Mouse (Mus musculus) hindbrain, embryonic 14.5 days (tissue): Measurements from ENCODE around the gene Olfr1173. TPM values are rescaled to one million over a fixed set of nuclear protein-coding genes. Genes with fewer than 3 reads are reported as not detected.

ENCODE experiments used
- ATAC-seq: fragments of 200-750 bp; cut with Nextera tagmentation; 2 replicates; pipeline ENCODE4 v1.8.0; 2017; ENCODE audit warnings: moderate number of reproducible peaks, mild to moderate bottlenecking, moderate TSS enrichment, moderate library complexity; ENCODE audit not compliant: low FRiP score
- DNase-seq: peaks from one replicate; pipeline ENCODE4 v3.0.0-alpha.2; 2015; ENCODE audit warnings: low spot score
- H3K27ac ChIP-seq: fragments of 300-500 bp; sonication (generic); 2 replicates; pipeline ENCODE4 v1.5.1; 2014; ENCODE audit warnings: mild to moderate bottlenecking, moderate library complexity
- H3K27me3 ChIP-seq: fragments of 300-500 bp; sonication (generic); 2 replicates; pipeline ENCODE4 v1.6.1; 2014; ENCODE audit warnings: mild to moderate bottlenecking, low read length, mixed read lengths; ENCODE audit not compliant: control insufficient read depth, insufficient read depth
- H3K36me3 ChIP-seq: fragments of 300-500 bp; sonication (generic); replicated peaks from 2 replicates; pipeline ENCODE4 v1.6.1; 2014; ENCODE audit not compliant: control insufficient read depth, insufficient read depth
- H3K4me1 ChIP-seq: fragments of 300-500 bp; sonication (generic); replicated peaks from 2 replicates; pipeline ENCODE4 v1.6.1; 2014; ENCODE audit warnings: antibody characterized with exemption, low read length, mixed read lengths; ENCODE audit not compliant: control insufficient read depth, insufficient read depth
- H3K4me2 ChIP-seq: fragments of 300-500 bp; sonication (generic); replicated peaks from 2 replicates; pipeline ENCODE4 v1.6.1; 2014; ENCODE audit warnings: mild to moderate bottlenecking, moderate library complexity
- H3K4me3 ChIP-seq: fragments of 300-500 bp; sonication (generic); replicated peaks from 2 replicates; pipeline ENCODE4 v1.5.1; 2014; ENCODE audit warnings: mild to moderate bottlenecking, low read length
- H3K9ac ChIP-seq: fragments of 300-500 bp; sonication (generic); 2 replicates; pipeline ENCODE4 v1.6.1; 2014
- H3K9me3 ChIP-seq: fragments of 300-500 bp; sonication (generic); 2 replicates; pipeline ENCODE4 v1.6.1; 2016; ENCODE audit warnings: low read length; ENCODE audit not compliant: control insufficient read depth
- WGBS: fragments of 180-500 bp; shearing (Covaris S2); extraction: QIAGEN DNeasy Blood & Tissue Kit; methylation state at CpG from one replicate; pipeline ENCODE4 v1.1.7; 2014; 5-methylcytosine and 5-hydroxymethylcytosine counted together
- polyA plus RNA-seq: library from polyadenylated mRNA; unstranded; fragments of >200 nt; fragmentation: Nextera tagmentation; extraction: Ambion mirVana; gene quantifications from 2 replicates; pipeline ENCODE4 v1.2.1, GENCODE M21; 2014

Gene Olfr1173
- not detected in 2 replicates for polyA plus RNA-seq

DNA sequence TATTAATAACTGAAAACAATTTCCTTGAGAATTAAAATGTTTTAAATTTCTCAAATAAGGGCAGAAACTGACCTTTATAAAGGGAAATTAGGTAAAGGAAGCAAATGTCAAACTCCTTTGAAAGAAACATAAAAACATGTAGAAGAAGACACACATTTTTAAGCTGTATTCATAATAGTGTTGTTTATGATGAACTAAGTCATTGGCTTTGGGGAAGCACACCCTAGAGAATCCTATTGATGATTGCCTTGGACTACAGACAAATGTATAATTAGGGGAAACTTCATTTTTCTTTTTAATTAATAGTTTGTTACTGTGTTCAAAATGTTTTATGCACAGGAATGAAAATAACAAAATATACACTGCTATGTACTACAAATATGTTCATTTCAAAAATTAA is at the start of gene Olfr1173:
Gene Olfr1173 (minus strand): TSS at position 101 of the 400 bp plus-strand sequence.
- H3K9ac ChIP-seq, result no peak within 1 kb of the TSS
- ATAC-seq, result no peak
- H3K27me3 ChIP-seq, result no peaks in the 10 kb centered on the region
- H3K4me3 ChIP-seq, result no peak within 1 kb of the TSS
- no peaks in the 10 kb centered on the region for H3K9me3 ChIP-seq
- DNase-seq, result no peak
- no peaks in the 10 kb centered on the region for H3K36me3 ChIP-seq
- H3K4me2 ChIP-seq, result no peak within 1 kb of the TSS
- H3K27ac ChIP-seq, result no peak within 1 kb of the TSS
- H3K4me1 ChIP-seq, result no peaks in the 10 kb centered on the region

DNA sequence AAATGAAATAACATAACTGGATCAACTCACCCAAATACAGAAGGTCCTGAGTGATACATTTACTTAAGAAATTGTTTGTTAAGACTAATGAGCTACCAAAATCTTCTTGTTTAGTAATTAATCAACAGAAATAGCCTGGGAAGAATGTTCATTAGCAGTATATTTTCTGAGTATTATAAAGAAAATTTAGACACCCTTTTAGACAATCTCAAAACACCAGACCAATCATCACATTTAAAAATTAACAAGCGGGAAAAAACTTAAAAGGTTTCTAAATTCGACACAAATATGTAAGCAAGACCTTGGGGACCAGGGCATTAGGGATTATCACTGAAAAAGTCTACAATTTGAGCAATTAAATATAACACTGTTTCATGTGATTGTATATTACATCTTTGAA is 47.4 kb upstream of the Olfr1173 start, which contains the start of gene Olfr1175-ps:
Gene Olfr1175-ps (minus strand): TSS at position 101 of the 400 bp plus-strand sequence.
- Histone ChIP-seq H3K4me3 (no peak within 1 kb of the TSS), H3K4me1 (no peaks in the 10 kb centered on the region), H3K9me3 (no peaks in the 10 kb centered on the region), H3K9ac (no peak within 1 kb of the TSS), H3K27me3 (no peaks in the 10 kb centered on the region), H3K27ac (no peak within 1 kb of the TSS), H3K4me2 (no peak within 1 kb of the TSS), H3K36me3 (no peaks in the 10 kb centered on the region)
- 93% methylated on average over 2 of the region's 2 CpGs for WGBS
- ATAC-seq, result no peak
- no peak for DNase-seq

GRCm38 (mm10) chr2:88315035-88315434 is 35.4 kb upstream of the Olfr1173 start, which contains the start of gene Olfr1174-ps:
Olfr1174-ps (minus strand) TSS chr2:88315135.
- Histone ChIP-seq H3K27ac (no peak within 1 kb of the TSS), H3K9ac (no peak within 1 kb of the TSS), H3K9me3 (no peaks in the 10 kb centered on the region), H3K36me3 (no peaks in the 10 kb centered on the region), H3K4me3 (no peak within 1 kb of the TSS), H3K4me2 (no peak within 1 kb of the TSS), H3K27me3 (no peaks in the 10 kb centered on the region), H3K4me1 (no peaks in the 10 kb centered on the region)
- DNase-seq (no peak), ATAC-seq (no peak)
- 90% methylated on average over 4 of the region's 4 CpGs for WGBS

GRCm38 (mm10) chr2:88228234-88228633 is 51.4 kb downstream of the Olfr1173 start, which contains the start of gene Olfr1170:
Olfr1170 (minus strand) TSS chr2:88228334.
- H3K36me3 ChIP-seq, result no peaks in the 10 kb centered on the region
- 84% methylated on average over 1 of the region's 1 CpGs for WGBS
- H3K4me2 ChIP-seq, result no peak within 1 kb of the TSS
- no peaks in the 10 kb centered on the region for H3K9me3 ChIP-seq
- no peaks in the 10 kb centered on the region for H3K4me1 ChIP-seq
- no peak within 1 kb of the TSS for H3K27ac ChIP-seq
- H3K27me3 ChIP-seq, result no peaks in the 10 kb centered on the region
- DNase-seq (no peak), ATAC-seq (no peak)
- H3K4me3 ChIP-seq, result no peak within 1 kb of the TSS
- no peak within 1 kb of the TSS for H3K9ac ChIP-seq

Other genes starting within 250 kb of the Olfr1173 start
- gene Olfr73, start 242.2 kb downstream of the Olfr1173 start, polyA plus RNA-seq, result not detected in 2 replicates
- gene Olfr1162, start 228.7 kb downstream of the Olfr1173 start, polyA plus RNA-seq, result not detected in 2 replicates
- gene Olfr1163, start 208.0 kb downstream of the Olfr1173 start, polyA plus RNA-seq, result not detected in 2 replicates
- not detected in 2 replicates for gene Olfr1164, start 185.9 kb downstream of the Olfr1173 start, polyA plus RNA-seq
- gene Olfr1166, start 151.6 kb downstream of the Olfr1173 start, polyA plus RNA-seq, result not detected in 2 replicates
- not detected in 2 replicates for gene Olfr1167, start 124.7 kb downstream of the Olfr1173 start, polyA plus RNA-seq
- gene Olfr1168, start 98.0 kb downstream of the Olfr1173 start, polyA plus RNA-seq, result not detected in 2 replicates
- gene Olfr1170, start 51.5 kb downstream of the Olfr1173 start, polyA plus RNA-seq, result not detected in 2 replicates
- not detected in 2 replicates for gene Olfr1174-ps, start 35.3 kb upstream of the Olfr1173 start, polyA plus RNA-seq
- gene Olfr1175-ps, start 47.3 kb upstream of the Olfr1173 start, polyA plus RNA-seq, result not detected in 2 replicates
- gene Olfr1176, start 56.8 kb upstream of the Olfr1173 start, polyA plus RNA-seq, result not detected in 2 replicates
- gene Olfr1177-ps, start 66.6 kb upstream of the Olfr1173 start, polyA plus RNA-seq, result not detected in 2 replicates
- not detected in 2 replicates for gene Olfr1178, start 107.2 kb upstream of the Olfr1173 start, polyA plus RNA-seq
- not detected in 2 replicates for gene Olfr1179, start 126.6 kb upstream of the Olfr1173 start, polyA plus RNA-seq
- gene Olfr1180, start 139.3 kb upstream of the Olfr1173 start, polyA plus RNA-seq, result not detected in 2 replicates
- gene Olfr1181, start 146.3 kb upstream of the Olfr1173 start, polyA plus RNA-seq, result not detected in 2 replicates
- not detected in 2 replicates for gene Gm13757, start 169.3 kb upstream of the Olfr1173 start, polyA plus RNA-seq
- gene Olfr1183, start 175.0 kb upstream of the Olfr1173 start, polyA plus RNA-seq, result not detected in 2 replicates
- gene Olfr1184, start 203.7 kb upstream of the Olfr1173 start, polyA plus RNA-seq, result not detected in 2 replicates
- not detected in 2 replicates for gene Olfr1185-ps1, start 213.4 kb upstream of the Olfr1173 start, polyA plus RNA-seq
- gene Olfr1186, start 238.7 kb upstream of the Olfr1173 start, polyA plus RNA-seq, result not detected in 2 replicates